Mouse (Mus musculus) heart, embryonic 13.5 days (tissue): ENCODE measurements around the gene Wdr77. TPM values are rescaled to one million over a fixed set of nuclear protein-coding genes. Genes with fewer than 3 reads are reported as not detected.
"Not testable (repeated sequence)": the region's sequence is repeated elsewhere in the genome, so short reads cannot be mapped to it uniquely, and the experiment has no call there.

Experiments used
- ATAC-seq: fragments of 200-750 bp; cut with Nextera tagmentation; 2 replicates; pipeline ENCODE4 v1.8.0; 2017; ENCODE audit warnings: moderate TSS enrichment; ENCODE audit not compliant: insufficient number of reproducible peaks, low FRiP score, low TSS enrichment; ENCODE audit errors: extremely low read depth
- H3K27ac ChIP-seq: fragments of 300-500 bp; sonication (generic); replicated peaks from 2 replicates; pipeline ENCODE4 v1.5.1; 2015; ENCODE audit warnings: moderate library complexity, mild to moderate bottlenecking, inconsistent platforms
- H3K27me3 ChIP-seq: fragments of 300-500 bp; sonication (generic); replicated peaks from 2 replicates; pipeline ENCODE4 v1.6.1; 2015; ENCODE audit warnings: mild to moderate bottlenecking, inconsistent platforms
- H3K36me3 ChIP-seq: fragments of 300-500 bp; sonication (generic); 2 replicates; pipeline ENCODE4 v1.6.1; 2015; ENCODE audit warnings: mild to moderate bottlenecking, inconsistent platforms
- H3K4me1 ChIP-seq: fragments of 300-500 bp; sonication (generic); 2 replicates; pipeline ENCODE4 v1.6.1; 2015; ENCODE audit warnings: inconsistent platforms
- H3K4me2 ChIP-seq: fragments of 300-500 bp; sonication (generic); 2 replicates; pipeline ENCODE4 v1.6.1; 2015; ENCODE audit warnings: inconsistent platforms, mild to moderate bottlenecking, moderate library complexity
- H3K4me3 ChIP-seq: fragments of 300-500 bp; sonication (generic); 2 replicates; pipeline ENCODE4 v1.5.1; 2015; ENCODE audit warnings: moderate library complexity, mild to moderate bottlenecking, inconsistent platforms
- H3K9ac ChIP-seq: fragments of 300-500 bp; sonication (generic); 2 replicates; pipeline ENCODE4 v1.6.1; 2015; ENCODE audit warnings: inconsistent platforms, mild to moderate bottlenecking, moderate library complexity
- H3K9me3 ChIP-seq: fragments of 300-500 bp; sonication (generic); 2 replicates; pipeline ENCODE4 v1.6.1; 2016; ENCODE audit warnings: inconsistent platforms
- WGBS: fragments of 180-500 bp; shearing (Covaris S2); methylation state at CpG from one replicate; pipeline ENCODE4 v1.1.7; 2015; ENCODE audit warnings: mixed read lengths; 5-methylcytosine and 5-hydroxymethylcytosine counted together
- polyA plus RNA-seq: library from polyadenylated mRNA; unstranded; fragments of >200 nt; fragmentation: Nextera tagmentation; extraction: Ambion mirVana; gene quantifications from 2 replicates; pipeline ENCODE4 v1.2.1, GENCODE M21; 2015

The Wdr77 gene
- 87.2 and 95.2 TPM in 2 replicates for polyA plus RNA-seq

DNA sequence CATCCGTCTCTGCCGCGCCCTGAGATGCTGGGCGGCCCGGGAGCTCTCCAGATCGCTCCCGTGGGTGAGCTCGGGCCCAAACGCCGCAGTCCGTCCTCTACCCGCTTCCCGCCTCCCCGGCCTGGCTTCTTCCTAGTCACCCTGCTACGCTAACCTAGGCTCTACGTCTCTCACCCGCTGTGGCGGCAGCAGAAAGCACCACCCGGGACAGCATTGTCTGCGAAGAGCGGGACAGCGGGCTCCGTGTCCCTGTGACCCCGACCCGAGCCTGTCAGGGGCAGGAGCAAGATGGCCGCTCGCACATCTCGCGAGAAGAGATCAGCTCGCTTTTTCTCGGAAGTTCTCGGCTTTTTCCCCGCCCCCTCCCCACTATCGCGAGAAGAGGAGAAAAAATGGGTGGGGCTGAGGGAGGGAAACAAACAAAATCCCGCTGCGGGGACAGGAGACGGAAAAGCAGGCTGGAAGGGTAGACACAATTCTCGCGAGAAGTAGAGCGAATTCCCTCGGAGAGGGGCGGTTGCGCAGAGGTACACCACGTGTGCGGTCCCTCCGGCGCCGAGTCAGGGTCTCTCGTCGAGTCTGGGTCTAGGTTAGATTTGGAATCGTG is at the start of gene Wdr77:
Wdr77 (plus strand) TSS at position 396 of the 607 bp plus-strand sequence.
- peak within 1 kb of the TSS; percentile 94 for H3K4me2 ChIP-seq
- peak within 1 kb of the TSS; percentile 100 for H3K9ac ChIP-seq
- peak; percentile 97 for ATAC-seq
- no peaks in the 10 kb centered on the region for H3K27me3 ChIP-seq
- H3K4me1 ChIP-seq, result peaks cover 39% of the 10 kb centered on the region
- no peaks in the 10 kb centered on the region for H3K9me3 ChIP-seq
- H3K36me3 ChIP-seq, result peaks cover 56% of the 10 kb centered on the region
- peak within 1 kb of the TSS; percentile 95 for H3K27ac ChIP-seq
- WGBS, result under 1% methylated on average over 52 of the region's 52 CpGs
- peak within 1 kb of the TSS; percentile 96 for H3K4me3 ChIP-seq

DNA sequence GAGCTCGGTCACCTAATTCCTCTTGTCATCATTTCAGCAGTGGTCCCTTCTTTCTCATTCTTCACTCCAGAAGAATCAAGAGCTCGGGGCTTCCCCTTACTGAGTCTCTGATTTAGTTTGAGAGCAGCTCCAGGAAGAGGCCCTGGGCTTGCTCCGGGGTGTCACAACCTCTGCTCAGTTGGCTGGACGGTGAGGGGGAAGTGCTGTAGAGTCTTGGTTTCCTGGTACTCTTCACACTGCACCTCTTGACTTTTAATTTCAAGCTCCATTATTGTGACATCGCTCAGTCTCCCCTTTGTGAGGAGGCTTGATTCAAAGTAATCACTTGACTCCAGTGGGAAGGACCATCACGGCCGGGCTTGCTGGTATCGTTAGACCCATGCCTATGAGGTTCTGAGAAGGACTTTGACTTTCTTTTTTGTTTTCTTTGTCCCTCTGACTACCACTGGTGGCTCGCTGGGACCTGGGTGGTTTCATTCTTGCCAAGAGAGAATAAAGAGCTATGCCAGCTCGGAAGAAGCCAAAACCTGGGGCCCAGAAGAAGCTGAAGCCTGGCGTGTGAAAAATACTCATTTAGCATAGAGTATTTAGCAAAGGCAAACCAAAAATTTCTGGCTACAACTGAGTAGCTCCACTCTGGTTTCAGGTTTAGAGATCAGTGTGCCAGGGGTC is 48.5 kb upstream of the Wdr77 start:
- H3K36me3 ChIP-seq, result no peaks in the 10 kb centered on the region
- H3K4me3 ChIP-seq, result no peak overlapping the region
- H3K27ac ChIP-seq, result no peak overlapping the region
- H3K9ac ChIP-seq, result no peak overlapping the region
- H3K9me3 ChIP-seq, result no peaks in the 10 kb centered on the region
- peaks cover 40% of the 10 kb centered on the region for H3K4me1 ChIP-seq
- ATAC-seq, result no peak
- 67% methylated on average over 11 of the region's 11 CpGs for WGBS
- H3K27me3 ChIP-seq, result peaks cover 16% of the 10 kb centered on the region
- no peak overlapping the region for H3K4me2 ChIP-seq

DNA sequence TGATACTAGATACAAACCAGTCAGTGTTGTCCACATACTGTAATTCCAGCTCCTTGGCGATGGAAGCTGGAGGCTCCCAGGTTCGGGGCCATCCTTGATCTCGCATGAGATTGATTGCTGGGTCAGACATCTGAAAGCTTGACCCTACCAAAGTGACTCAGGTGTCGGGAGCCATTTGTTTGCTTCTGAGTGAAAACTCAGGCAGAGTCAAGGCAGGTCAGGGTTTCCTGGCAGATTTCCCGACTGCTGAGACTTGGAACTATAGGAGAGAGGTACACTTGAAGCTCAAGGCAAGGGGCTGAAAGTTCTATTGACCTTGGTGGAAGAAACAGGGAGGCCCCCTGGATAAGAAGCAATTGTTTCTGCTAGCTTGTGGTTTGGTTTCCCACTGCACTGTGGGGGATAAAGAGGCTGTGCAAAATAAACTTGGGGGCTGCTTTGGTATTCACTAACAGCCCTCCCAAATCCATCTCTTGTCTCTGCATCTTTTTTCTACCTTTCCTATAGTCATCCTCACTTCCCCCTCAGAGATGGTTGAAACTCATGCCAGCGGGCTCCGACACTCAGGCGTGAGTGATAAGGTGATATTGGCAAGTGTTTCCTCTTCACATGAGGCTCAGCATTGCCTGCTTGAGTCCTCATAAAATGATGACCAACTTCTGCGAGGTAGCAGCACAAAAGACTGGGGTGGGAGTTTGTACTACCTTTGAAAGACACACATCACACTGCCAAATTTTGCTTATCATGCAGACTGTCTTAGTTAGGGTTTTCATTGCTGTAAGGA is 46.9 kb upstream of the Wdr77 start:
- Histone ChIP-seq H3K27ac (no peak overlapping the region), H3K9ac (no peak overlapping the region), H3K4me2 (no peak overlapping the region), H3K4me1 (peaks cover 41% of the 10 kb centered on the region), H3K9me3 (no peaks in the 10 kb centered on the region), H3K27me3 (peaks cover 16% of the 10 kb centered on the region), H3K36me3 (no peaks in the 10 kb centered on the region), H3K4me3 (no peak overlapping the region)
- 56% methylated on average over 9 of the region's 9 CpGs for WGBS
- no peak for ATAC-seq

DNA sequence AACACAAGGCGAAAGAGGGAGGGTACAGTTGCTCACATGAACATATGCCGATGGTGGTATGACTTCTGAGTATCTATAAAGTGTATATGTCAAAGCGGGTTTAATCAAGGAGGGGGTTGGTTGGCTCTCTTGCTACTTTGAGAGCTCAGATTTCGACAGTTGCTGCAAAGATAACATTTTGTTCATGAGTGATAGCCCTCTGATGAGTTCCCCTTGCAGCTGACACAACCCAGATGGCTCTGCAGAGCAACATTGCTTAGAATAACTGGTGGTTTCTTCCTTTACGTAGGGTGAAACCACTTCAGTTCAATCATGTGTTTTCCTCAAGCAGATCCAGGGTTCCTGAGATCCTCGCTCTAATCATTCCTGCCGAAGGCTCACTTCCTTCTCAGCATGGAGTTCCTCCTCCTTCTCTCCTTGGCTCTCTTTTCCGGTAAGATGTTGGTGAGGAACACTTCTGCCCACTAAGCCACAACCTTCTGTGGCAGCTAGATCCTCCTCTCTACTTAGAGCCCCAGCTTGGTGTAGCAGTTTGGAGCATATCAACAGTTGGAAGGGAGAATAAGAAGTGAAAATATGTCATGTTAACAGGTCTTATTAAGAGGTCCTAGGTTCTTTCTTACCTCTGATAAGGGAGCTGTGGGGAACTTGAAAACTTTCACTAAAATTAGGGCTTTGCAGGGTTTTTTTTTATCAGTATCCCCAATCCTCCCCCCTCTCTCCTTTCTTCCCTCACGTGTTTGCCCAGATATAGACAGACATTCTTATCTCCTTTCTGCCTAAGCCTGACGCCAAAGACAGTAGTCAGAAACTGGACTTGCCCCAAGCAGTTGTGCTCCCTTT is 45.1 kb upstream of the Wdr77 start:
- Histone ChIP-seq H3K36me3 (no peaks in the 10 kb centered on the region), H3K4me1 (peaks cover 43% of the 10 kb centered on the region), H3K27ac (peak overlapping the region; percentile 55), H3K4me2 (peak overlapping the region; percentile 33), H3K9ac (no peak overlapping the region), H3K27me3 (peaks cover 13% of the 10 kb centered on the region), H3K9me3 (no peaks in the 10 kb centered on the region), H3K4me3 (no peak overlapping the region)
- 10% methylated on average over 10 of the region's 10 CpGs for whole genome bisulfite sequencing
- no peak for ATAC-seq

DNA sequence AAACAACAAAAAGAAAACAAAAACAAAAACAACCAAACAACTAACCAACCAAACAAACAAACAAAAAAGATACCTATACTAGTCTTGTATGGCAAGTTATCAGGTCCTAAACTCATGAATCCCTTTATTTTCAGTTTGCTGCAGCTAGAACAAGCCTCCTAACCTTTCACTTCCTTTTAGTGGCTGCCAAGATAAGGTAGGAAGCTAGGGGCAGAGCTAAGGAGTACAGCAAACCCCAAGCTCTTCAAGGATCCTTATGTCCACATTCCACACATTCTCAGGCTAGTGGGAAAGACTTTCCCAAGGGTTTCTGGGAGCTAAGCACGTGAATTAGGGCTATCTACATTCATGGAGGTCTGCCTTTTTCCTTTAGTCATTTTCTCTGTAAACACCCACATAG is 43.9 kb upstream of the Wdr77 start:
- no peak overlapping the region for H3K4me2 ChIP-seq
- peaks cover 43% of the 10 kb centered on the region for H3K4me1 ChIP-seq
- no peak overlapping the region for H3K9ac ChIP-seq
- 15% methylated on average over 1 of the region's 1 CpGs for WGBS
- H3K4me3 ChIP-seq, result no peak overlapping the region
- H3K27me3 ChIP-seq, result peaks cover 8% of the 10 kb centered on the region
- H3K27ac ChIP-seq, result no peak overlapping the region
- no peaks in the 10 kb centered on the region for H3K36me3 ChIP-seq
- H3K9me3 ChIP-seq, result no peaks in the 10 kb centered on the region
- ATAC-seq, result no peak

DNA sequence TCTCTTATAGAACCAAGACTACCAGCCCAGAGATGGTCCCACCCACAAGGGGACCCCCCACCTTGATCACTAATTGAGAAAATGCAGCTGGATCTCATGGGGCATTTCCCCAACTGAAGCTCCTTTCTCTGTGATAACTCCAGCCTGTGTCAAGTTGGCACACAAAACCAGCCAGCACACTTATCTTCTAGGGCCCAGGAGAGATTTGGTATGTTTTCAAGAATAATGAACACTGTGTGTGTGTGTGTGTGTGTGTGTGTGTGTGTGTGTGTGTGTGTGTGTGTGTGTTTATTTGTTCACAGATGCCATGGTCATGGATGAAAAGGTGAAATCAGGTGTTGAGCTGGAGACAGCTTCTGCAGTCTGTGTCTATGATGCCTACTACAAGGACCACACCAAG is 42.7 kb upstream of the Wdr77 start:
- peaks cover 43% of the 10 kb centered on the region for H3K4me1 ChIP-seq
- not testable (repeated sequence) for H3K9me3 ChIP-seq, H3K27ac ChIP-seq, H3K36me3 ChIP-seq, H3K9ac ChIP-seq, H3K4me2 ChIP-seq, ATAC-seq, H3K4me3 ChIP-seq, H3K27me3 ChIP-seq

DNA sequence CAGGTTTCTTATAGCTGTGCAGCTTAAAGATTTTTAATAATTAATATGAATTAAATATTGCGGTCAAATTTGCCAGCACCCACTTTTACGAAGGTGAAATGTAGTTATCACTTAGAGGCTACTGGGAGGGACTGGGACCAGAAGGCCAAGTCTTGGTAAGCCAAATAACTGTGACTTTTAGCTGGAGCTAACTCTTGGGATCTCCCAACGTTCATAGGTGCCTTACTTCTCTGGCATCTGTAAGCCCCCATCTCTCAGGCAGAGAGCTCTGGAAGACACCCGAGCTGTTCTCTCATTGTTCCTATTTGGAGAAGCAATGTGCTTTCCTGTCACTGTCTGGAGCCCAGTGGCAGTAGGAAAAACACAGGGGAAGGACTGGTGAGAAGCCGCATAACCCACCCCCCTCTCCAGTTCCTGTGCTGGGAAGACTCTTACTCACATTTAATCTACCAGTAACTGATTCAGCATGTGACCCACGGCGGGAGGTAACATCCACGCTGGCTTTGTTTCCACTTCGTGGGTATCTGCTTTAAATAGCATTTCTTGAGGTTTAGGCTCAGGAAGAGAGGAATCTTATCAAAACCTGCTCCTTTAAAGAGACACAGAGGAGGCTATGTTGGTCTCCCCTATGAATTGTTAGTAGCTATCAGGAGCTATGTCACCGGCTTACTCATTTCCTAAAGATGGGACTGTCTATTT is 41.4 kb upstream of the Wdr77 start:
- Histone ChIP-seq H3K4me3 (no peak overlapping the region), H3K36me3 (no peaks in the 10 kb centered on the region), H3K27ac (peak overlapping the region; percentile 26; the same call in 1 of the 2 replicates), H3K9ac (no peak overlapping the region), H3K27me3 (no peaks in the 10 kb centered on the region), H3K9me3 (no peaks in the 10 kb centered on the region), H3K4me2 (no peak overlapping the region), H3K4me1 (peaks cover 35% of the 10 kb centered on the region)
- no peak for ATAC-seq
- WGBS, result 37% methylated on average over 10 of the region's 10 CpGs

DNA sequence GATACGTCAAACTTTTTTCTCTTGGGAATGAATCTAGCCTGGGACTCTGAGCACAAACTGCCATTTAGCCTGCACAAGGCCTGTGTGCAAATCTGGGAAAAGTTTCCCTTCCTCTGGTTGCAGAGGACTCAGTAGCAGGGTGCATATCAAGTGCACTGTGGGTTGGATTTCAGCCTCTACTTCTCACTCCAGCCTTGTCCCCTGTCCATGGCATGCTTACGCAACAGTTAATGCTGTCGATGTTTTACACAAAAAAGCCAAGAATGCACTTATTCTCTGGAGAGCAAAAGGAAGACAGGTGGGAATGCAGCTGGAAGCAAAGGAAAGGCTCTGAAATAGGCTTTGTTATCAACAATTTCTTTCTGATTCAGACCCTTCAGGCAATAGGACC is 40.8 kb upstream of the Wdr77 start:
- Histone ChIP-seq H3K4me3 (no peak overlapping the region), H3K9me3 (no peaks in the 10 kb centered on the region), H3K36me3 (no peaks in the 10 kb centered on the region), H3K9ac (no peak overlapping the region), H3K4me1 (peaks cover 32% of the 10 kb centered on the region), H3K27ac (peak overlapping the region; percentile 37; the same call in 1 of the 2 replicates), H3K27me3 (no peaks in the 10 kb centered on the region), H3K4me2 (no peak overlapping the region)
- no peak for ATAC-seq
- WGBS, result 57% methylated on average over 3 of the region's 3 CpGs

DNA sequence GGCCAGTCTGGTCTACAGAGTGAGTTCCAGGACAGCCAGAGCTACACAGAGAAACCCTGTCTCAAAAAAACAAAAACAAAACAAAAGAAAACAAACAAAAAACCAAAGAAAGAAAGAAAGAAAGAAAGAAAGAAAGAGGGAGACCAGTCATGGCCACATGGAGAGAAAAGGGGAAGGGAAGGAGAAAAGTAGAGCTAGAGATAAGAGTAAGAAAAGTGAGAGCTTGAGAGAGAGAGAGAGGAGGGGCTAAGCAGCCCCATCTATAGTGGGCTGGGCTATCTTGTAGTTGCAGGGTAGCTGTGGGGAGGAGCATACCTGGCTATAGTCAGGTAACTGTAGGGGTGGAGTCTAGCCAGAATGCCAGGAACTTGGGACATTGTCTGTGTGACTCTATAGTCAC is 38.4 kb upstream of the Wdr77 start:
- not testable (repeated sequence) for H3K9ac ChIP-seq, H3K4me3 ChIP-seq, ATAC-seq, H3K9me3 ChIP-seq, H3K27me3 ChIP-seq, H3K27ac ChIP-seq, H3K36me3 ChIP-seq, H3K4me2 ChIP-seq
- peaks cover 13% of the 10 kb centered on the region for H3K4me1 ChIP-seq

DNA sequence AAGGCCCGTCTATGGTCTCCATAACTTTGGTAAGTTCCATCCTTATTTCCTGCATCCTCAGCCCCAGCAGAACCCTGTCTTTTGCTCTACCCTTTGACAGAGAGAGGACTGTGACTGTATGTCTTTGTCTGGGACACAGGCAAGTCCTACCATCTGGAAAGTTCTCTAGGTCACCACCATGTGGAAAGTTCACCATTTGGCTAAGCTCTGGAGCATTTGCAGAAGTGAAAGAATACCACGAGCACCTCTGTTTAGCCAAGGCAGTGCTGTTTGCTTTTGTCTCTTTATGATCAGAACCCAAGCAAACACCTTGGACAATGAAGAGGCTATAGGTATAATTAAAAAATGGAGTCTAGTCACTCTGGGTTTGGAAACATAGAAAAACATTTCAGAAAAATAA is 37.2 kb upstream of the Wdr77 start:
- H3K27ac ChIP-seq, result no peak overlapping the region
- H3K36me3 ChIP-seq, result no peaks in the 10 kb centered on the region
- no peak for ATAC-seq
- H3K4me2 ChIP-seq, result no peak overlapping the region
- H3K27me3 ChIP-seq, result no peaks in the 10 kb centered on the region
- peaks cover 13% of the 10 kb centered on the region for H3K4me1 ChIP-seq
- H3K9me3 ChIP-seq, result no peaks in the 10 kb centered on the region
- no peak overlapping the region for H3K9ac ChIP-seq
- H3K4me3 ChIP-seq, result no peak overlapping the region
- 63% methylated on average over 2 of the region's 2 CpGs for WGBS
